Mouse (Mus musculus): ENCODE data around the gene Cracr2b. TPM values are rescaled to one million over a fixed set of nuclear protein-coding genes. Genes with fewer than 3 reads are reported as not detected.

Gene Cracr2b
- polyA plus RNA-seq (2014; fragmentation: Illumina TruSeq; extraction: RNeasy Lipid Tissue Mini Kit (QIAGEN cat#74804); ENCODE audit: low replicate concordance), result not detected

GRCm38 (mm10) chr7:141460391-141461113, at the start of gene Cracr2b:
Cracr2b (plus strand) TSS chr7:141461094.

DNA sequence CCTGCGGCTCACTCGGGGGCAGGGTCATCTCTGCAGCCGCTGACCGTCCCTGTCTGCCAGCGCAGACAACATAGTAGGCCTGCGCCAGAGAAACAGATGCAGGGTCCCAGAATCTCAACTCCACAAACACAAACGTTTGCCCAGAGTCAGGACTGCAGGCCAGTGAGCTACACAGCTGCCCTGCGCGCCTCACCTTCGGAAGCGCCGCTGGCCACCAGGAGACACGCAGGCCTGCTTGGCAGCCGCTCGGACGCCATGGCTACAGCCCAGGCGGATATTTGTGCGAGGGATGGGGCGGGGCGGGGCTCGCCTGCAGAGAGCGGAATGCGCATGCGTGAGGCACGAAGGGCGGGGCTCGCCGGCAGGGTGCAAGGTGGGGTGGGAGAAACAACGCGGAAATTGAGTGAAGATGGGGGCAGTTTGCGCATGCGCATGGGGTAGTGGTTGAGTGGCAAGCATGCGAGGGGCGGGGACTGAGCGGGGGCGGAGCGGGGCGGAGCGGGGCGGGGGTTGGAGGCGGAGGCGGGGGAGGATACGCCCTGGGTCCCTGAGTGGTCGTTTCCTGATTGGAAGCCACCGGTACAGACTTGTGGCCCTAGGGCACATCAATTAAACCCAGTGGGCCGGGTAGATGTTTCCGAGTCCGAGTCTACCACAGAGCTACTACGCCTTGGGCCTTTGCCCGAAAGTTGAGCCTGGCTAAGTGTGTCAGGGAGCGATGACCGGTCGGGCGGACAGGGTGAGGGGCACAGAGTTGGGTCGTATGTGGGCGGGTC, 46.9 kb upstream of the Cracr2b start, which contains the start of gene Gatd1:
Gene Gatd1 (minus strand): TSS at position 328 of the 776 bp plus-strand sequence.

DNA sequence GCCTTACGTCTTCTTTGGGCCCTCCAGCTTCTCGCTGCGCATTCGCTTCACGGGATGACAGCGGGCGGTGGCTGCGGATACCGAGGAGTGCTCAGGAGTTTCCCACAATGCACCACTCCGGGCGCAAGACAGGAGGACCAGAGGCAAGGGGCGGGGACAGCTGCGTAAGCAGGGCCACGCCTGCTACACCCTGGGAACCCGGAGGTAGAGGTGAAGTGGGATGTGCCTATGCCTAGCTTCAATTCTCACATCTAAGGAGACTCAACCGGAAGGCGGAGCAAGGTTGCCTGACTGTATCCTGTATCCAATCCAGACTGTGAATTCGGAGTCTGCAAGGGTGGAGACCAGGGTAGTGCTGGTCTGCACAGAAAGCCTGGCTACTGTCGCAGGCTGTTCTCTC, 31.6 kb upstream of the Cracr2b start, which contains the start of gene Cend1:
Gene Cend1 (minus strand): TSS at position 182 of the 400 bp plus-strand sequence.

GRCm38 (mm10) chr7:141437178-141438120, 23.4 kb upstream of the Cracr2b start, which contains the start of gene Slc25a22:
Slc25a22 (minus strand) TSS chr7:141437892.

DNA sequence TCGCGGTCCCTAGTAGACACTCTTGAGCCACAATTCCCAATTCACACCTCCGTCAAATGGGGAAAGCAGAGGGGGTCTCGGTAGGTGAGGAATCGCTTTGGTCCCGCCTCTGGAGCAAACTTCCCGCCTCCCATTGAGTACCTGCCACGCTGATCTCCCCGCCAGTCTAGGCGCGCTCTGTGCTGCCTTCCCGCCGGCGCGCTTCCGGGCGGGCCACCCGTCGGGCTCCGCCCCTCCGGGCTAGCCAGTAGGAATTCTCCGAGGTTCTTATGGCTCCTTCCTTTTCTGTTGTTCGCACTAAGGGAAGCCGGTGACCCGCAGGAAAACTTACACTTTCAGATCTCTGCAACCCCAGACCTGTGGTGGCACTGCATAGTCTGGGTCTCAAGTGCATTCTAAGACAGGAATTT, 17.1 kb upstream of the Cracr2b start, which contains the start of gene Pidd1:
Gene Pidd1 (minus strand): TSS at position 198 of the 410 bp plus-strand sequence.

DNA sequence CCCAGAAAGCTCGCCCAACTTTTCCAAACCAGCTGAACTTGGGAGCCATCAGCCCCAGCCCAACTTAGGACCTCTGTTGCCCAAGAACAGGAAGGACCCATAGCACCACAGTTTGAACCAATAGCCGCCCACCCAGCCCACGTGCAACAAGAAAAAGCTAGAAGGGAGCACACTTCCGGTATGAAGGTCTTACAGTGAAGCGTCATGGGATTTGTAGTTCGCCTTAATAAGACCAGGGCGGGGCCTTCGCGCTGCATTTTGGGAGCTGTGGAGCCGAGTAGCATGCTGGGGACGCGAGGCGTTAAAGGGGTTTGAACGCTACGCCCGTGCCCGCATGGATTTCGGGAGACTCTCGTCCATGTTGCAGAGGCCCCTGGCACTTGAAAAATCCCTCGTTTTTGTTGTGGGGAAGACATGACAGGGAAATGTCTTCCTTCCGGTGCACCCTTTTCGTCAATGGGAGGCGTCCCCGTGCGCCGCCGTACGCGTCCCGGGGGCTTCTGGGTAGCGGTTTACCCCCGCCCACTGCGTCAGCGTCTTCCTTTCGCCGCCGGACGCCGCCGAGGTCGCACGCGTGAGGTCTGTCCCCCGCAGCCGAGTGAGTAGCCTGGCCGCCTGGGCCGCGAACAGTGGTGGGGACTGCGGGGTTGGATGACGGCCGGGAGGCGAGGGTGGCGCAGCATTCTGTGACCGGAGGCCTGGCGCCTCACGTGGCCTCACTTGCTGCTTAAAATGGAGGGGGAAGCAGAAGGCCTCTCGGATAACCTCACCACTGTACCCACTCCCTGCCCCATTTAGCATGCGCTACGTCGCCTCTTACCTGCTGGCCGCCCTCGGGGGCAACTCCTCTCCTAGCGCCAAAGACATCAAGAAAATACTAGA, 13.5 kb upstream of the Cracr2b start, which contains the start of gene Rplp2:
Gene Rplp2 (plus strand): TSS at position 261 of the 882 bp plus-strand sequence.

DNA sequence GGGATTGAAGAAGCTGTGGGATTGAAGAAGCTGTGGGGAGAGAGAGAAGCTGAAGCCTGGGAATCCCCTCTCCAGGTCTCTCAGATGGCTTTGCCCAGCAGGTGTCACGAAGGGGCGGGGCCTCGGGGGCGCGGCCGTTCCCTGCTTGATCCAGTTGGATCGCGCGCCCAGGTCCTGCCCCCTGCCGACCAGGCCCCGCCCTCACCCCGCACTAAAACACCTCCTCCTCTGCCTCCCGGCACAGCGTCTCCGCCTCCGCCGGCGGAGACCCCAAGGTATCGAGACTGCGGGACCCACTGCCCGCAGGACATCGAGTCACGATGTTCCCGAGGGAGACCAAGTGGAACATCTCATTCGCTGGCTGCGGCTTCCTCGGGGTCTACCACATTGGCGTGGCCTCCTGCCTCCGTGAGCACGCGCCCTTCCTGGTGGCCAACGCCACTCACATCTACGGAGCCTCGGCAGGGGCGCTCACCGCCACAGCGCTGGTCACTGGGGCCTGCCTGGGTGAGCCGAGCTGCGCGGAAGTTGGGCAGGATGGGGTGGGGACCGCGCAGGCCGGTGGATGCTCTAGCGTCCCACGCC, 5.8 kb upstream of the Cracr2b start, which contains the start of gene Pnpla2:
Gene Pnpla2 (plus strand): TSS at position 232 of the 585 bp plus-strand sequence.

DNA sequence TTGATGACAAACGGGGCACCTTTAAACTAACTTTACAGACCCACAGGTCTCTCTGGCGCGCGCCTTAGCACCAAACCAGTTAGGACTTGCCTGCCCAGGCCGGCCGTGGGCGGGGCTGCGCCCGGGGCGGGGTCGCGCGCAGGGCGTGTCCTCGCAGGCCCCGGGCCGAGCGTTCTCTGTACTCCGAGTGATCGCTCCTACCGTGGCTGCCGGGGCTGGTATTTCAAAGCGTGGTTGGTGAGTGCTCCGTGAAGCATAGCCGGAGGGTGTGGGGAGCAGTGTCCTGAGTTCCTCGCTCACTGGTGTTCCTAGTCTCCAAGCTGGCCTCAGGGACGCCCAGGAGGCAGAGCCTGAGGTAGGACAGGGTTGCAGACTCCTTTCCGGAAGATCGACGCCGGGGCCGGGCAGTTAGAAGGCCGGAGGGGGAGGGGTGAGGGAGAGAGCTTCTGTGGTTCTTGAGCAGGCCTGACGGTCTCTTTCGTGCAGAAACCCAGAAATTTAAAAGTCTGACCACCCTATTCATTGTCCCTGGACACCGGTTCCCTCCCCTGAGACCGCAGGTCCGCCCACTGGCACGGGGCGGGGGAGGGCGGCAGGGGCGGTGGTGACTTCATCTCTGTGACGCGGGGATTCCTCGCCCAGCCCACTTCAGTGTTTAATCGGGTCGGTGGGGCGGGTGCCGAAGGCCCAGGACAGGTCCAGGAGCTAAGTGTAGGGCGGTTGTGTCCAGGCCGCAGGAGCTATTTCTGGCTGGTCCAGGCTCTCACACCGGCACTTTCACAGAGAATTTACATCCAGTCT, 6.5 kb downstream of the Cracr2b start, which contains the start of gene Cd151:
Gene Cd151 (plus strand): TSS at position 163 of the 801 bp plus-strand sequence.

GRCm38 (mm10) chr7:141475011-141475804, 14.3 kb downstream of the Cracr2b start, which contains the start of the genes Polr2l and Tspan4:
Polr2l (minus strand) TSS chr7:141475132.
Tspan4 (plus strand) TSS chr7:141475240.

Other genes with a start within 250 kb of the Cracr2b start
- 0.59 TPM for gene Lmntd2, start 247.0 kb upstream of the Cracr2b start, polyA plus RNA-seq (2014; fragmentation: Illumina TruSeq; extraction: RNeasy Lipid Tissue Mini Kit (QIAGEN cat#74804); ENCODE audit: low replicate concordance)
- gene Rassf7, start 245.2 kb upstream of the Cracr2b start, polyA plus RNA-seq (2014; fragmentation: Illumina TruSeq; extraction: RNeasy Lipid Tissue Mini Kit (QIAGEN cat#74804); ENCODE audit: low replicate concordance), result 8.4 TPM
- 8.6 TPM for gene Phrf1, start 232.3 kb upstream of the Cracr2b start, polyA plus RNA-seq (2014; fragmentation: Illumina TruSeq; extraction: RNeasy Lipid Tissue Mini Kit (QIAGEN cat#74804); ENCODE audit: low replicate concordance)
- 97.9 TPM for gene Irf7, start 194.6 kb upstream of the Cracr2b start, polyA plus RNA-seq (2014; fragmentation: Illumina TruSeq; extraction: RNeasy Lipid Tissue Mini Kit (QIAGEN cat#74804); ENCODE audit: low replicate concordance)
- gene Cdhr5, start 184.3 kb upstream of the Cracr2b start, polyA plus RNA-seq (2014; fragmentation: Illumina TruSeq; extraction: RNeasy Lipid Tissue Mini Kit (QIAGEN cat#74804); ENCODE audit: low replicate concordance), result 150 TPM
- gene Sct, start 182.0 kb upstream of the Cracr2b start, polyA plus RNA-seq (2014; fragmentation: Illumina TruSeq; extraction: RNeasy Lipid Tissue Mini Kit (QIAGEN cat#74804); ENCODE audit: low replicate concordance), result 1.2 TPM
- gene Drd4, start 169.1 kb upstream of the Cracr2b start, polyA plus RNA-seq (2014; fragmentation: Illumina TruSeq; extraction: RNeasy Lipid Tissue Mini Kit (QIAGEN cat#74804); ENCODE audit: low replicate concordance), result not detected
- gene Deaf1, start 133.4 kb upstream of the Cracr2b start, polyA plus RNA-seq (2014; fragmentation: Illumina TruSeq; extraction: RNeasy Lipid Tissue Mini Kit (QIAGEN cat#74804); ENCODE audit: low replicate concordance), result 0.85 TPM
- gene Tmem80, start 133.4 kb upstream of the Cracr2b start, polyA plus RNA-seq (2014; fragmentation: Illumina TruSeq; extraction: RNeasy Lipid Tissue Mini Kit (QIAGEN cat#74804); ENCODE audit: low replicate concordance), result 16.0 TPM
- gene Eps8l2, start 122.2 kb upstream of the Cracr2b start, polyA plus RNA-seq (2014; fragmentation: Illumina TruSeq; extraction: RNeasy Lipid Tissue Mini Kit (QIAGEN cat#74804); ENCODE audit: low replicate concordance), result 11.5 TPM
- 17.9 TPM for gene Taldo1, start 68.9 kb upstream of the Cracr2b start, polyA plus RNA-seq (2014; fragmentation: Illumina TruSeq; extraction: RNeasy Lipid Tissue Mini Kit (QIAGEN cat#74804); ENCODE audit: low replicate concordance)
- 3.3 TPM for gene Gatd1, start 47.0 kb upstream of the Cracr2b start, polyA plus RNA-seq (2014; fragmentation: Illumina TruSeq; extraction: RNeasy Lipid Tissue Mini Kit (QIAGEN cat#74804); ENCODE audit: low replicate concordance)
- gene Cend1, start 31.6 kb upstream of the Cracr2b start, polyA plus RNA-seq (2014; fragmentation: Illumina TruSeq; extraction: RNeasy Lipid Tissue Mini Kit (QIAGEN cat#74804); ENCODE audit: low replicate concordance), result not detected
- gene Slc25a22, start 23.2 kb upstream of the Cracr2b start, polyA plus RNA-seq (2014; fragmentation: Illumina TruSeq; extraction: RNeasy Lipid Tissue Mini Kit (QIAGEN cat#74804); ENCODE audit: low replicate concordance), result 3.3 TPM
- 0.19 TPM for gene Pidd1, start 17.1 kb upstream of the Cracr2b start, polyA plus RNA-seq (2014; fragmentation: Illumina TruSeq; extraction: RNeasy Lipid Tissue Mini Kit (QIAGEN cat#74804); ENCODE audit: low replicate concordance)
- 8.8 TPM for gene Rplp2, start 13.7 kb upstream of the Cracr2b start, polyA plus RNA-seq (2014; fragmentation: Illumina TruSeq; extraction: RNeasy Lipid Tissue Mini Kit (QIAGEN cat#74804); ENCODE audit: low replicate concordance)
- gene Pnpla2, start 5.9 kb upstream of the Cracr2b start, polyA plus RNA-seq (2014; fragmentation: Illumina TruSeq; extraction: RNeasy Lipid Tissue Mini Kit (QIAGEN cat#74804); ENCODE audit: low replicate concordance), result 2.3 TPM
- 22.0 TPM for gene Cd151, start 6.3 kb downstream of the Cracr2b start, polyA plus RNA-seq (2014; fragmentation: Illumina TruSeq; extraction: RNeasy Lipid Tissue Mini Kit (QIAGEN cat#74804); ENCODE audit: low replicate concordance)
- 0.78 TPM for gene Polr2l, start 14.0 kb downstream of the Cracr2b start, polyA plus RNA-seq (2014; fragmentation: Illumina TruSeq; extraction: RNeasy Lipid Tissue Mini Kit (QIAGEN cat#74804); ENCODE audit: low replicate concordance)
- gene Tspan4, start 14.1 kb downstream of the Cracr2b start, polyA plus RNA-seq (2014; fragmentation: Illumina TruSeq; extraction: RNeasy Lipid Tissue Mini Kit (QIAGEN cat#74804); ENCODE audit: low replicate concordance), result not detected
- 2.9 TPM for gene Chid1, start 78.8 kb downstream of the Cracr2b start, polyA plus RNA-seq (2014; fragmentation: Illumina TruSeq; extraction: RNeasy Lipid Tissue Mini Kit (QIAGEN cat#74804); ENCODE audit: low replicate concordance)
- 96.9 TPM for gene Ap2a2, start 101.1 kb downstream of the Cracr2b start, polyA plus RNA-seq (2014; fragmentation: Illumina TruSeq; extraction: RNeasy Lipid Tissue Mini Kit (QIAGEN cat#74804); ENCODE audit: low replicate concordance)
- gene Muc6, start 194.2 kb downstream of the Cracr2b start, polyA plus RNA-seq (2014; fragmentation: Illumina TruSeq; extraction: RNeasy Lipid Tissue Mini Kit (QIAGEN cat#74804); ENCODE audit: low replicate concordance), result not detected
- 507 TPM for gene Muc2, start 229.2 kb downstream of the Cracr2b start, polyA plus RNA-seq (2014; fragmentation: Illumina TruSeq; extraction: RNeasy Lipid Tissue Mini Kit (QIAGEN cat#74804); ENCODE audit: low replicate concordance)

All from small intestine, adult 10 weeks (tissue).